Mouse (Mus musculus) embryonic facial prominence, embryonic 11.5 days (tissue): ENCODE data around the gene Dntt. TPM values are rescaled to one million over a fixed set of nuclear protein-coding genes. Genes with fewer than 3 reads are reported as not detected.

Experiments
- ATAC-seq: fragments of 200-750 bp; cut with Nextera tagmentation; replicated peaks from 2 replicates; pipeline ENCODE4 v1.8.0; 2017; ENCODE audit warnings: low read depth; ENCODE audit not compliant: insufficient number of reproducible peaks, low FRiP score, low TSS enrichment
- DNase-seq: peaks from one replicate; pipeline ENCODE4 v3.0.0-alpha.2; 2015; ENCODE audit warnings: low spot score
- H3K27ac ChIP-seq: fragments of 300-500 bp; sonication (generic); replicated peaks from 2 replicates; pipeline ENCODE4 v1.5.1; 2014; ENCODE audit warnings: mild to moderate bottlenecking, low read depth, low read length, control low read depth
- H3K27me3 ChIP-seq: fragments of 300-500 bp; sonication (generic); 2 replicates; pipeline ENCODE4 v1.6.1; 2014; ENCODE audit warnings: mild to moderate bottlenecking, low read length, moderate library complexity, mixed read lengths; ENCODE audit not compliant: control insufficient read depth, insufficient read depth
- H3K36me3 ChIP-seq: fragments of 300-500 bp; sonication (generic); replicated peaks from 2 replicates; pipeline ENCODE4 v1.6.1; 2014; ENCODE audit warnings: low read depth, mild to moderate bottlenecking, low read length, moderate library complexity, mixed read lengths; ENCODE audit not compliant: control insufficient read depth, insufficient read depth
- H3K4me1 ChIP-seq: fragments of 300-500 bp; sonication (generic); 2 replicates; pipeline ENCODE4 v1.6.1; 2014; ENCODE audit warnings: low read length, mixed read lengths; ENCODE audit not compliant: control insufficient read depth, insufficient read depth
- H3K4me2 ChIP-seq: fragments of 300-500 bp; sonication (generic); 2 replicates; pipeline ENCODE4 v1.6.1; 2014; ENCODE audit warnings: low read depth, mild to moderate bottlenecking, control low read depth, low read length, moderate library complexity
- H3K4me3 ChIP-seq: fragments of 300-500 bp; sonication (generic); 2 replicates; pipeline ENCODE4 v1.5.1; 2014; ENCODE audit warnings: low read depth, low read length, control low read depth
- H3K9ac ChIP-seq: fragments of 300-500 bp; sonication (generic); replicated peaks from 2 replicates; pipeline ENCODE4 v1.6.1; 2014; ENCODE audit warnings: mild to moderate bottlenecking, control low read depth, low read length
- H3K9me3 ChIP-seq: fragments of 300-500 bp; sonication (generic); replicated peaks from 2 replicates; pipeline ENCODE4 v1.6.1; 2016; ENCODE audit warnings: mild to moderate bottlenecking, low read length, inconsistent platforms, mixed read lengths; ENCODE audit not compliant: control insufficient read depth
- WGBS: fragments of 180-500 bp; shearing (Covaris S2); extraction: QIAGEN DNeasy Blood & Tissue Kit; methylation state at CpG from one replicate; pipeline ENCODE4 v1.1.7; 2014; 5-methylcytosine and 5-hydroxymethylcytosine counted together
- polyA plus RNA-seq: library from polyadenylated mRNA; unstranded; fragments of >200 nt; fragmentation: Nextera tagmentation; extraction: Ambion mirVana; gene quantifications from 2 replicates; pipeline ENCODE4 v1.2.1, GENCODE M21; 2014

Gene Dntt
- polyA plus RNA-seq, 1 experiment from 2014 or later: not detected

DNA sequence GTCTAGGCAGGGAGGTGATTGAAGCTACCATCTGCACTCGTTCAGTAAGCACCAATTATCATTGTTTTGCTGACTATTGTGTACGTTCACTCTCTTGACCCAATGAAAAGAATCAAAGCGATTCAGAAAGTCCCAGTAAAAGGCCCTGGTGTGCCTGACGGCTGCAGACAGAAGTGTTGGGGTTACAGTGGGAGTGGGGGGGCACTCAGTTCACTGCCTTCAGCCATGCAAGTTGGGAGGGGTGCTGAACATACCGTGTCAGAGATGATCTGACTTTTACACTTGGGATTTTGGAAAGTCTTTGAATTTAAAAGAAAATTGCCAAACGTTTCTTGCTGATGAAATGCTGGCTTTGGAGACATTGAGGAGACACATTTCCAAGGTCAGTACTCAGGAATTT lies 1.1 kb downstream of the Dntt start:
- no peak overlapping the region for H3K4me2 ChIP-seq
- no peaks in the 10 kb centered on the region for H3K36me3 ChIP-seq
- no peak for DNase-seq
- H3K9ac ChIP-seq: no peak overlapping the region
- no peak overlapping the region for H3K4me3 ChIP-seq
- H3K9me3 ChIP-seq: no peaks in the 10 kb centered on the region
- 65% methylated on average over 6 of the region's 6 CpGs for WGBS
- H3K27me3 ChIP-seq: no peaks in the 10 kb centered on the region
- no peak overlapping the region for H3K27ac ChIP-seq
- ATAC-seq: no peak
- no peaks in the 10 kb centered on the region for H3K4me1 ChIP-seq

DNA sequence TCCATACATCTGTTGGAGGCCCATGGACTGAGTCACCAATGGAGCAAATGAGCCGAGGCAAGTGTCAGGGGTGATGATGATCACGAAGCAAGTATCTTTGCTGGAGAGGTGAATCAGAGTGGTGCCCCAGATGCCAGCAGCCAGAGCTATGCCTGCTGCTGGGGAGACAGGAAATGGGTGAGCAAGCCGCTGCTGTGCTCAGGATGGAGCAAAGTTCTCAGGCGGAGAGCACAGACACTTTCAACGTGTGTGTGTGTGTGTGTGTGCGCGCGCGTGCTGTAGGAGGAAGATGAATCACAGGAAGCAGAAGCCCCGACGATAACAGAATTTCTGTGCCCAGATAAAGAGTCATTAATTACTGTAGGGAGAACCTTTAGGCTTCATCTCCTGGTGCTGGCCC lies 1.9 kb downstream of the Dntt start:
- Histone ChIP-seq H3K4me2 (no peak overlapping the region), H3K4me3 (no peak overlapping the region), H3K4me1 (no peaks in the 10 kb centered on the region), H3K27ac (no peak overlapping the region), H3K9me3 (no peaks in the 10 kb centered on the region), H3K9ac (no peak overlapping the region), H3K36me3 (no peaks in the 10 kb centered on the region), H3K27me3 (no peaks in the 10 kb centered on the region)
- ATAC-seq (no peak), DNase-seq (no peak)
- WGBS: 85% methylated on average over 11 of the region's 11 CpGs

DNA sequence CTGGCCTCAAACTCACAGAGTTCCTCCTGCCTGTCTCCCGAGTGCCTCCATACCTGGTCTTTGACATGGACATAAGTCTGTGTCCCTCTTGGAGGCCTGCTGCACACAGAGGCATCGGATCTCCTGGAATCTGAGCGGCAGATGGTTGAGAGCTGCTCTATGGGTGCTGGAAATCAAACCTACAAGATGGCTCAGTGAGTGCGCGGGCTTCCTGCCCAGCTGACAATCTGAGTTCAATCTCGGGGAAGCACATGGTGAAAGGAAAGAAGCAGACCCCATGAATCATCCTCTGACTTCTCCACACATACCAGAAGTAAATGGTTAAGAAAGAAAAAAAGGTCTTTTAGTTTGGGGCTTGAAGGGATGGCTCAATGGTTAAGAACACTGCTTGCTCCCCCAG lies 2.8 kb downstream of the Dntt start:
- no peak overlapping the region for H3K27ac ChIP-seq
- ATAC-seq: no peak

DNA sequence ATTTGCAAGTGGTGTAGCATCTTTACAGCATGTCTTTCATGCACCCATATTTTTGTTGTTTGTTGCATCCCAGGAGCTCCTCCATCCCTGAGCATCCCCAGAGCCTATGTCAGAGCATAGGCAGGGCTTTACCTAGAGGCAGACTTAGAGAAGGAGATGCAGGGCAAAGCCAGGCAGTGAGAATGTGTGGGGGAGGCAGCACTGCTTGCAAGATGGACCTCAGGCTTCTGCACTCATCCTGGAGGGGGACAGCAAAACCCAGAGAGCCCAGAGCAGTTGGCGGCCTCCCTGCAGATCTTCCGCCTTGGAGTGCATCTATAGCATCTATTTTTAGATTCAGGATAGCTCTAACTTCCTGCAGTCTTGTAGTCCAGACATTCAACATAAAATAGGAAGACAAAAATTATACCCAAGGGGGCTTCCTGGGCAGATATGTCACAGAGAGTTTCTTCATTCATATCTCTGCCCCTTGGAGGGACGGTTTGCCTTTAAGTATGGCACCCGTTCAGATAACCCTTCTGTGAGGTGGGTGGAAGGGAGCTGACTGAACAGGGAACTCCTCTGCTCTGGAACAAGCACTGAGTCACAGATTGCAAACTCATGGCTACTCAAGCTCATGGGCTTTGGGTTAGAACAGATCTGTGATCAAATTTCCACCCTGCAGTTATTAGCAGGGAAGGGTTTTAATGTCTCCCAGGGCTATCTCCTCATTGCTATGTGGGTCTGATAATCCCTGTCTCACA lies 6.9 kb downstream of the Dntt start:
- no peak for DNase-seq
- no peaks in the 10 kb centered on the region for H3K4me1 ChIP-seq
- ATAC-seq: no peak
- H3K27ac ChIP-seq: no peak overlapping the region
- no peak overlapping the region for H3K9ac ChIP-seq
- no peaks in the 10 kb centered on the region for H3K36me3 ChIP-seq
- no peaks in the 10 kb centered on the region for H3K9me3 ChIP-seq
- H3K4me2 ChIP-seq: no peak overlapping the region
- 78% methylated on average over 4 of the region's 4 CpGs for WGBS
- no peaks in the 10 kb centered on the region for H3K27me3 ChIP-seq
- no peak overlapping the region for H3K4me3 ChIP-seq

More for the DNA sequence above, 2.8 kb downstream of the Dntt start:
- 82% methylated on average over 6 of the region's 6 CpGs for WGBS
- Histone ChIP-seq H3K9ac (no peak overlapping the region), H3K4me3 (no peak overlapping the region), H3K4me2 (no peak overlapping the region), H3K4me1 (no peaks in the 10 kb centered on the region), H3K9me3 (no peaks in the 10 kb centered on the region), H3K27me3 (no peaks in the 10 kb centered on the region), H3K36me3 (no peaks in the 10 kb centered on the region)
- DNase-seq: no peak

DNA sequence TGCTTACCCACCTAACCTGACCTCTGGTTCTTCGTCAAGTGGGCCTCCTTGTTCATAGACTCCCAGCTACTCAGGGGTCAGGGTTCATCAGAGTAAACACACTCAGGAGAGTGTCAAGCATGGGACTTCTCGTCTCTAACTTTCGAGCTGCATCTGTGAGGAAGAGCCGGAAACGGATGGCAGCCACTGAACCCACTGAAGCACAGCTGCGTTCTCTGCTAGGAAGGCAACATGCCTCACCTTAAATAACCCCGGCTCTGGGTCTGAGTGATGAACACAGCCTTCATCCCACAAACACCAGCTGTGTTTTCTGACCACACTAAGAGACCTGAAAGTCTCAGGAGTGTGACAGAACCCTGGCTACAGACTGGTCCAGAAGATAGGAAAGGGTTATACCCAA lies 10.0 kb downstream of the Dntt start:
- H3K36me3 ChIP-seq: no peaks in the 10 kb centered on the region
- ATAC-seq (no peak), DNase-seq (no peak)
- no peak overlapping the region for H3K27ac ChIP-seq
- 82% methylated on average over 7 of the region's 7 CpGs for WGBS
- H3K4me3 ChIP-seq: no peak overlapping the region
- H3K4me1 ChIP-seq: no peaks in the 10 kb centered on the region
- H3K4me2 ChIP-seq: no peak overlapping the region
- no peaks in the 10 kb centered on the region for H3K27me3 ChIP-seq
- H3K9me3 ChIP-seq: no peaks in the 10 kb centered on the region
- H3K9ac ChIP-seq: no peak overlapping the region

DNA sequence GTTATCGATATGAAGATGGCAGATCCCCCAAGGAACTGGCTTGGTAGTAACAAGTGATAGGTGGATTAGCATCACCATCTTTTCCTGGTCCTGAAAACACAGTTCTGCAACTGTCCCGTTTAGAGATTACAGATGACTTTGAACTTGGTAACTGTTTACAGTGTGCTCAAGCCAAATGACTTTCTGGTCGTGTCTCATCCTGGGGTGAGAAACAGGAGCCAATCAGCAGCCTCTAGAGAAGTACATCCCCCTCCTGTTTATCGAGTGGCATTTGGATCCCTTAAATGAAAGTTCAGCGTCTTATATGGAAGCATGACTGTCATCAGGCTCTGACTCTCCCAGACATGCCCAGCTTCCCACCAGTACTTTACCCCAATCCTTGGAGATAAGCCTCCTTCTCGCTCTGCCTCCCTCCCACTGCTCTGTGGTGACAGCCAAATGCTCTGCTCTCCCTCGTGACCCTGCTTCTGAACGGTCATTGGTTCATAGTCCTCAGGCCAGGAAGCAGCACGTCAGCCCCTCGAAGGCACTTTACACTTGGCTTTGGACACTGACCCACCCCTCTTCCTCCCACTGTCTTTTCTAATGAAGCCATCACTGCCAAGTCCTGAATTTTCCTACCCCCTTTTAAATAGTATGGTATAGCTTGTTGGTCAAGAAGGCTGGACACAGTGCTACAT lies 16.2 kb downstream of the Dntt start:
- Histone ChIP-seq H3K9me3 (no peaks in the 10 kb centered on the region), H3K27me3 (no peaks in the 10 kb centered on the region), H3K4me1 (no peaks in the 10 kb centered on the region), H3K36me3 (no peaks in the 10 kb centered on the region), H3K27ac (no peak overlapping the region), H3K9ac (no peak overlapping the region), H3K4me3 (no peak overlapping the region), H3K4me2 (no peak overlapping the region)
- no peak for DNase-seq
- ATAC-seq: no peak
- WGBS: 55% methylated on average over 10 of the region's 10 CpGs

DNA sequence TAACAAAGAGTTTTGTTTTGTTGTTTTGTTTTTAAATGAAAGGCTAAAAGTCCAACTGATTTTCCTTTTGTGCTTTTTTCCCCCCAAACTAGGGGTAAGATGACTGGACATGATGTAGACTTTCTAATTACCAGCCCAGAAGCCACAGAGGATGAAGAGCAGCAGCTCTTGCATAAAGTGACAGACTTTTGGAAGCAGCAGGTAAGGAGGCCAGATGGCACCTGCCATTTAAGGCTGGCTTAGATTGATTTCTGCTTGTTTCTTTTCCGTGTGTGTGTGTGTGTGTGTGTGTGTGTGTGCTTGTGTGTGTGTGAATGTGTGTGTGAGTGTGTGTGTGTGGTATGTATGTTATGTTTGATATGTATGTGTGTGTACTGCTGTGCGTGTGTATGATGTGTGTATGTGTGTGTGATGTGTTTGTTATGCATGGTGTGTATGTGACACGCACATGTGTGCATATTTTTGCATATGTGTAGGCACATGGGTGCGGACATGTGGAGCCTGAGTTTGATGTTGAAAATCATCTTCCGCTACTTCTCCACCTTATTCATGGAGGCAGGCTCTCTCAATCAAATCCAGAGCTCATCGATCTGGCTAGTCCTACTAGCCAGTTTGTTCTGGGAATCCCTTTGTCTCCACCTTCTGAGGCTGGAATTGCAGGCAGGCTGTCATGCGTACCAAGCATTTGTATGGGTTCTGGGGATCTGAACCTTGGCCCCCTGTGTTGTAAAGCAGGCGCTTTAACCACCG lies 18.5 kb downstream of the Dntt start:
- no peak overlapping the region for H3K4me2 ChIP-seq
- 79% methylated on average over 9 of the region's 9 CpGs for WGBS
- no peaks in the 10 kb centered on the region for H3K27me3 ChIP-seq
- no peak overlapping the region for H3K4me3 ChIP-seq
- no peaks in the 10 kb centered on the region for H3K36me3 ChIP-seq
- no peak overlapping the region for H3K27ac ChIP-seq
- H3K4me1 ChIP-seq: no peaks in the 10 kb centered on the region
- no peak for DNase-seq
- H3K9me3 ChIP-seq: no peaks in the 10 kb centered on the region
- ATAC-seq: no peak
- H3K9ac ChIP-seq: no peak overlapping the region

DNA sequence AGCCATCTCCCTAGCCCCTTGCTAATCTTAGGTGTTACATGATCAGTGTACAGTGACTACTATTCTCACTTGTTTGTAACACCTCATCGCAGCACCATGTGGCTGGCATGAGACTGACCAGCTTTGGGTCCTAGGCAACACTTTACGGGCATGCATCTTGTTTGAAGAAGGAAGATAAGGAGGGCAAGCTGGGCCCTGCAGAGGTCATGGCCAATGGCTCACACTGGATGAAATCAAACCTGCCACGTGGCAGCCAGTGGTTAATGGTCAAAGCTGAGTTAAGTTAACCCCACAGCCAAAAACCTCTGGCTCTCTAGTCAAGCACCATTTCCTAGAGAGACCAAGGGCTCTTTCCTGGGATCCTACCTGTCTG lies 19.1 kb downstream of the Dntt start:
- DNase-seq (no peak), ATAC-seq (no peak)
- no peaks in the 10 kb centered on the region for H3K4me1 ChIP-seq
- no peak overlapping the region for H3K9ac ChIP-seq
- WGBS: 89% methylated on average over 3 of the region's 3 CpGs
- H3K36me3 ChIP-seq: no peaks in the 10 kb centered on the region
- H3K27me3 ChIP-seq: no peaks in the 10 kb centered on the region
- H3K9me3 ChIP-seq: no peaks in the 10 kb centered on the region
- no peak overlapping the region for H3K4me2 ChIP-seq
- no peak overlapping the region for H3K4me3 ChIP-seq
- no peak overlapping the region for H3K27ac ChIP-seq
